Mouse (Mus musculus): Measurements from ENCODE around the gene Tex44. TPM values are rescaled to one million over a fixed set of nuclear protein-coding genes. Genes with fewer than 3 reads are reported as not detected.
A peak's percentile ranks its signal among the peaks of the same experiment; 100 is the strongest.

The Tex44 gene
- polyA plus RNA-seq, 1 experiment, result not detected

GRCm38 (mm10) chr1:86472197-86472952 lies 46.2 kb downstream of the Tex44 start:
- H3K4me1 ChIP-seq (ENCODE audit: control insufficient read depth), result peaks cover 51% of the 10 kb centered on the region
- H3K4me3 ChIP-seq (replicated peaks), result peak overlapping the region; percentile 59
- H3K36me3 ChIP-seq (ENCODE audit: control insufficient read depth), result no peaks in the 10 kb centered on the region
- no peak for TF ChIP-seq TAL1 (IDR thresholded peaks at IDR 0.05; ENCODE audit: low read length)
- TF ChIP-seq GATA1 (IDR thresholded peaks at IDR 0.05; ENCODE audit: low read length), result no peak
- H3K9me3 ChIP-seq (ENCODE audit: control insufficient read depth, low read length), result no peaks in the 10 kb centered on the region
- no peaks in the 10 kb centered on the region for H3K27me3 ChIP-seq (ENCODE audit: control insufficient read depth)

DNA sequence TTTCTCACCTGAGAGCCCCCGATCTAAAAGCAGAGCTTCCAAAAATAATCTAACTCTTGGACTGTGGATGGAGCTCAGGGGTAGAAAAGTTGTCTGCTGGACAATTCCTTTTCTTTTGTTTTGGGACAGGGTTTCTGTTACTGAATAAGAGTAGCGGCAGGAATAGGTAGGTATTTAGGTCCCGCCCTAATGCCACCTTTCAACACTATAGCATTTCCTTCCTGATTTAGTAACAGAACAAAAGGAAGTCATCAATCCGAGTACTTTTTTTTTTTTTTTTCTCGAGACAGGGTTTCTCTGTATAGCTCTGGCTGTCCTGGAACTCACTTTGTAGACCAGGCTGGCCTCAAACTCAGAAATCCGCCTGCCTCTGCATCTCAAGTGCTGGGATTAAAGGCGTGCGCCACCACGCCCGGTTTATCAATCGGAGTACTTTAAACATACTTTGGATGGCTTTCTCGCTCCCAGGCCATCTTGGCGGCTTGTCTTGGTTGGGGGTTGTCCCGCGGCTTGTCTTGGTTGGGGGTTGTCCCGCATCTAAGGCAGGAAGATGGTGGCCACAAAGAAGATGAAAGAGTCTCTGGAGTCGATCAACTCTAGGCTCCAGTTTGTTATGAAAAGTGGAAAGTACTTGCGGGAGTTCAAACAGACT lies 47.1 kb downstream of the Tex44 start:
- TF ChIP-seq GATA1 (IDR thresholded peaks at IDR 0.05; ENCODE audit: low read length), result no peak
- TF ChIP-seq TAL1 (IDR thresholded peaks at IDR 0.05; ENCODE audit: low read length), result no peak
- peaks cover 59% of the 10 kb centered on the region for H3K4me1 ChIP-seq (ENCODE audit: control insufficient read depth)
- H3K9me3 ChIP-seq (ENCODE audit: control insufficient read depth, low read length), result peaks cover 4% of the 10 kb centered on the region; the same call in 1 of the 2 replicates
- H3K36me3 ChIP-seq (ENCODE audit: control insufficient read depth), result peaks cover 5% of the 10 kb centered on the region; the same call in 1 of the 2 replicates
- no peaks in the 10 kb centered on the region for H3K27me3 ChIP-seq (ENCODE audit: control insufficient read depth)
- H3K4me3 ChIP-seq (replicated peaks), result no peak overlapping the region

Other genes starting within 250 kb of the Tex44 start
- 0.03 and 0.05 TPM in 2 replicates for gene B3gnt7, start 123.5 kb upstream of the Tex44 start, polyA plus RNA-seq (2012)
- gene Ncl, start 66.9 kb upstream of the Tex44 start, polyA plus RNA-seq (2012), result 62.6 and 76.8 TPM in 2 replicates
- not detected in 2 replicates for gene Nmur1, start 101 bp upstream of the Tex44 start, polyA plus RNA-seq (2012)
- gene Ptma, start 100.4 kb downstream of the Tex44 start, polyA plus RNA-seq (2012), result 597 and 661 TPM in 2 replicates
- gene Pde6d, start 156.3 kb downstream of the Tex44 start, polyA plus RNA-seq (2012), result 6.6 and 8.1 TPM in 2 replicates
- 1.8 and 2.0 TPM in 2 replicates for gene Cops7b, start 156.6 kb downstream of the Tex44 start, polyA plus RNA-seq (2012)
- gene Nppc, start 244.2 kb downstream of the Tex44 start, polyA plus RNA-seq (2012), result not detected in 2 replicates

All from erythroblast, embryonic 14.5 days (primary cell).